Mouse (Mus musculus): ENCODE results near the gene Ulk4.

The Ulk4 gene

DNA sequence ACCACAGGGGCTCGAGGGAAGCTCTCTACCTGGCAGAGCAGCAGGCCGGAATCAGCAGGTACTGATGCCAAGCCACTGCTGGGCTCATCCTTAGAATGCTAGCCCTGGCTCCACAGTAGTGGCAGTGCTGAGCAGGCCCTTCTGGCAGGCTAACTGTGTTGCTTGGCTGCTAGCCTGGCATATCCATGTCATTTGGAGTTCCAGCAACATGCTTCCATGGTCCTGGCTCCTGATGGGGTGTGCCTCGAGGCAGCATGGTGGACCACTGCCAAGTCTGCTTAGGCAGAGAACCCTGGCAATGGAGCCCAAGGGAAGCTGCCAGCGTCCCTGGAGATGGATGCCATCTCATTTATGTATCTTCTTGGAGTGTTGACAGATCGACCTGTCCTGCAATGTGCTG is 169.4 kb downstream of the Ulk4 start:
- no peak for DNase-seq (ENCODE audit: low spot score in 2 of 2)

- DNase-seq (ENCODE audit: low spot score in 2 of 2) = no peak
Measured at GRCm38 (mm10) chr9:121107101-121107500, 169.9 kb downstream of the Ulk4 start.

GRCm38 (mm10) chr9:121101516-121101915 is 175.5 kb downstream of the Ulk4 start:
- no peak for DNase-seq (ENCODE audit: low spot score in 2 of 2)

DNA sequence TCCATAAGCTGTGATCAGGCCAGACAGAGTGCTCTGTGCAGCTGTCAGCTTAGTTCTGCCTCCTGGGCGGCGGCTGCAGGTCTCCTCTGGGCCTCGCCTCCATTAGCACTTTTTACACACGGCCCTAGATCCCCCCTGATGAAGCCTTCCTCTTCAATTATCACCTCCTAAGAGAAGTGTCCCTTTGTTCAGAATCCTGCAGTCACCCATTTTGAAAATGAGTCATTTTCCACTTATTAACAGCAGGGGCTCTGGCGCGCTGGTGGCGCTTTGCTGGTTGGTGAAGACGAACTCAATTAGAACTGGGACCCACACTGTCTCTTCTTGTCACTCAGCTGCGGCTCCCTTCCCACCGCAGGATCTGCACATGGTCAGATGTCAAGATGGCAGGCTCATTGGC is 177.5 kb downstream of the Ulk4 start:
- no peak for DNase-seq (ENCODE audit: low spot score in 2 of 2)

DNA sequence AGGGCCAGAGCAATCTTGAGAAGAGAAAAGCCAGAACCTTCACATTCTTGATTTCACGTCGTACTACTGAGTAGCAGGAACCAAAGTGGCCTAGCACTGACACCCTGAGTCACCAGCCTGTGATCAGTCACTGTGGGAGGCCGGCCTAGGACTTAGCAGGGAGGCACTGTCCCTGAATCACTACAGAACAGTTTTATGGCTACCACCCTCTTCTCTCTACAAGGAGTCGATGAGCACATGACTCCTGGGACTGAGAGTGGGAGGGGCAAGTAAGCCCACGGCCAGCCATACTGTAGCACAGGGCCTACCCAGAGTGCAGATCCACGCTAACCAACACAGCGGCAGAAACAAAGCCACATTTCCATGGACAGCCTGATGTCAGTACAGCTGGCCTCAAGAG is 183.2 kb downstream of the Ulk4 start:
- DNase-seq (ENCODE audit: low spot score in 2 of 2) = no peak

- DNase-seq (ENCODE audit: low spot score in 2 of 2) = no peak
Measured at GRCm38 (mm10) chr9:121092568-121092967, 184.4 kb downstream of the Ulk4 start.

DNA sequence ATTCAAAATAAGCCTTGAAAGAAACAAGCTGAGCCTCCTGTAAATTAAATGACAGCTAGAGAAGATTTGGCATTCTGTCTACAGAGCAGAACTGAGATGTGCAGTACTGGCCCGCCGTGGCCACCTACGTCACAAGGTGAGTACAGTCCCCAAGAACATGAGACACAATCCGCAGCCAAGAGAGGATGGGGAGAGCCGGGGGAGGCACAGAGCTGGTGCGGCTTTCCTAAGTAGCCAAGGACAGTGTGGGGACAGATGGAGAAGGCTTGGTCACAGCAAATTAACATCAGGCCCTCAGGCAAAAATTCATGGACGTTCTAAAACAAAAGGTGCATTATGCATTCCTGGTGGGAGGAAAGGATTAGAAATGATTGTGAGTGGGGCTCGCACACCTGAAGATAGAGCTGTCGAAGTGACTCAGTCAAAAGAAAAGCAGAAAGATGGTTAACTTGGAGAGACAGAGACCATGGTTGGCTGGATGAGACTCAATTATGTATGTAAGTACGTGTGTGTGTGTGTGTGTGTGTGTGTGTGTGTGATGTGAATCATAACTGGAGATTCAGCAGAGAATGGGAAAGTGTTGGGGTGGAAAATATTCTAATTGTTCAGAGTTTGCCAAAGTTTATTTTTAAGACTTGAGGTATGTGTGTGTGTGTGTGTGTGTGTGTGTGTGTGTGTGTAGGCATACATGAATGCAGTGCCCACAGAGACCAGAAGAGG is 185.8 kb downstream of the Ulk4 start:
- no peak for DNase-seq (ENCODE audit: low spot score in 2 of 2)

DNA sequence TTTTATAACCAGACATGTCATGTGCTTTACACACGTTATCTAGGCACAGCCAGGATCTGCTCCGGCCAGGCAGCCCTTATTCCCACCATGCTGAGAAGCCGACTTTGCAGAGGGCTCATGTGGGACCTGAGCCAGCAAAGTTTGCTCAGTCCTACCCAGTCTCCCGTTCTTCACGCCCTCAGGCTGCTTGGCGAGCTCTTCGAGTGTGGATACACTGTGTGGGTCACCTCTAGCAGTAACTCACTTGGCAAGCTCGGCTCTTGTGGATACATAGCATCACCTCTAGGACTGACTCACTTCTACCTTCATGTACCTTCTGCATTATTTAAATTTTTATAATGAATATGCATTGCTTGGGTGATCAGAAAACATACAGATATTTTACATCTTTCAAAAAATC is 189.3 kb downstream of the Ulk4 start:
- no peak for DNase-seq (ENCODE audit: low spot score in 2 of 2)

- DNase-seq (ENCODE audit: low spot score in 2 of 2) = no peak
Measured at GRCm38 (mm10) chr9:121084191-121084590, 192.8 kb downstream of the Ulk4 start.

- no peak for DNase-seq (ENCODE audit: low spot score in 2 of 2)
Measured at GRCm38 (mm10) chr9:121080834-121081233, 196.2 kb downstream of the Ulk4 start.

DNA sequence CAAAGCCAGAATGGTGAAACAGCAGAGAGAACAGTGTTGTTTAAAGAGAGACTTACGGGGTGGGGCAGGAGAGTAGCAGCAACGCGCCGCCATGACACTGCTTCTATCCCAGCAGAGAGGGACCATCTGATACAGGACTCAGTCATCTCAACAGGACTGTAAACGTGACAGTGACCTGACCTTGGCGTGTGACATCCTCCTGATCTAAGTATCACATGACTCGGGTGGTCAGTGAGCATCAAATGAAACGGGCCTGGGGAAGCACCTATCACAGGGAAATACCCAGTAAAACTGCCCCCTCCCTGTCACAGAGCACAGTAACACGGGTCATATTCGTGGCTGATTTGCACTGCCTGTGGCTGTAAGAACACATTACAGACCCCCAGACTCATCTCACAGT is 196.6 kb downstream of the Ulk4 start:
- no peak for DNase-seq (ENCODE audit: low spot score in 2 of 2)

GRCm38 (mm10) chr9:121079388-121080088 is 197.5 kb downstream of the Ulk4 start:
- no peak for DNase-seq (ENCODE audit: low spot score in 2 of 2)

GRCm38 (mm10) chr9:121076291-121076690 is 200.7 kb downstream of the Ulk4 start:
- DNase-seq (ENCODE audit: low spot score in 2 of 2) = no peak

GRCm38 (mm10) chr9:121075246-121075645 is 201.8 kb downstream of the Ulk4 start:
- no peak for DNase-seq (ENCODE audit: low spot score in 2 of 2)

GRCm38 (mm10) chr9:121074726-121075125 is 202.3 kb downstream of the Ulk4 start:
- DNase-seq (ENCODE audit: low spot score in 2 of 2) = no peak

DNA sequence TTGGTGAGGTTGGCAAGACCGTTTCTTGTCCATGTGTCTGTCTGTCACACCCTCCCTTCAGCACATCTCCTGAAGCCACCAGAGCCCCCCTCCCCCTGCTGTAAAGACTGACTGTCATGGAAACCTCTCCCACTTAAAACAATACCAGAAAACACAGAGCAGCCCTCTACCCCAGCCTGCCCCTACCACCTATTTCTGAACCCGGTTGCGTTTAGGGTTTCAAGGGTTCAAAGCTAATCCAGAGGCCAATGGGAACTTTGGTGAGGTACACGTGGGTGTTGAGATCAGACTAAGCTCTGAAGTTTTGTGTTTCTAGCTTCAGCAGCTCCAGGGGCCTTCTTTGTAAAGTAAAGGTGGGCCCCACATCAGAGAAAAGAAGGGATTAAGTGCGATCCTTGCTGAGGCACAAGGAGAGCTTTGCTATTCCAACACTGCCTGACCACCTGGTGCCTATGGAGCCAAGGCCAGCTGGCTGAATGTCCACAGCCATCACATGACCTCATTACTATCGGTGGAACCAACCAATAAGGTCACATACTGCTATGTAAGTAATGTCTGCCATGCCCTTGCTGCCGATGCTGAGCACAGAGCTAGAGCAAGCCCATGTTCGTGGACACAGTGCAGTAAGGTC is 204.8 kb downstream of the Ulk4 start:
- no peak for DNase-seq (ENCODE audit: low spot score in 2 of 2)

- DNase-seq (ENCODE audit: low spot score in 2 of 2) = no peak
Measured at GRCm38 (mm10) chr9:121071461-121072126, 205.4 kb downstream of the Ulk4 start.

GRCm38 (mm10) chr9:121071050-121071449 is 205.9 kb downstream of the Ulk4 start:
- peak; percentile 15 to 41 for DNase-seq (ENCODE audit: low spot score in 2 of 2)

GRCm38 (mm10) chr9:121068115-121068514 is 208.9 kb downstream of the Ulk4 start:
- DNase-seq (ENCODE audit: low spot score in 2 of 2) = no peak

- DNase-seq (ENCODE audit: low spot score in 2 of 2) = no peak
Measured at GRCm38 (mm10) chr9:121067043-121067442, 210.0 kb downstream of the Ulk4 start.

DNA sequence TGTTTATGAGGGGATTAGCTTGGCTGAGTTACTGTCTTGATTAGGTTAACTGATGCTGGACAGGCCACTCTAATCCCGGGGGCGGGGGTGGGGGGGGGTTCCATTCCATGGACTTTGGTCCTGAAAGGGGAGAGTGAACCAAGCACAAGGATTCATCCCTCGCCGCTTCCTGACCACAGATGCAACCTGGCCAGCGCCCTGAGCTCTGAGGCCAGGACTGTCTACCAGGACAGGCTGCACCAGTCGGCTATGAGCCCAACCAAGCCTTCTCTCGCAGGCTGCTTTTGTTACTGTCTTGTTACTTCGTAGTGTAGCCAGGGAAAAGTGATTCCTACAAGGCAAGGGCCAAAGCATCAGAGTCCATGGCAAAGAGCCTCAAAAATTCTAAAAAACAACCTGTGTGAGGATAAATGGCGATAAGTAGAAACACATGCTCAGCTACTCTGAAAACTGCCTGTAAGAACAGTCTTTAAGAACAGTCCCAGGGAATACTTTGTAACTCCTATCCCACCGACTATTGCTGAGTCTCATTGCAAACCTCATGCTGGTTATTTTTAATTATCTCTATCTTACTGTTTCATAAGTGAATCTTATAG is 211.5 kb downstream of the Ulk4 start:
- no peak for DNase-seq (ENCODE audit: low spot score in 2 of 2)
